Mouse (Mus musculus) ES-E14 (cell line): ENCODE measurements at regions not wholly inside any gene's neighbourhood (a gene's known extent, or its start where the extent isn't known, plus 50 kb on each side); places are given as distances from the start of the nearest gene placed in this dataset.

Source experiments
- CHD2 ChIP-seq: IDR thresholded peaks from 2 replicates; pipeline ENCODE4 v1.6.1; 2014; ENCODE audit warnings: mild to moderate bottlenecking, low read depth, low read length, inconsistent platforms
- MAFK ChIP-seq: IDR thresholded peaks from 2 replicates; pipeline ENCODE4 v1.6.1; 2014; ENCODE audit warnings: mild to moderate bottlenecking, low read depth, low read length, inconsistent platforms; ENCODE audit not compliant: insufficient read depth
- ZC3H11A ChIP-seq: IDR thresholded peaks from 2 replicates; pipeline ENCODE4 v1.6.1; 2012; ENCODE audit warnings: low read depth, mild to moderate bottlenecking, inconsistent platforms, low read length, borderline replicate concordance
- ZNF384 ChIP-seq: IDR thresholded peaks from 2 replicates; pipeline ENCODE4 v1.6.1; 2012; ENCODE audit warnings: low read depth, low read length, inconsistent platforms

DNA sequence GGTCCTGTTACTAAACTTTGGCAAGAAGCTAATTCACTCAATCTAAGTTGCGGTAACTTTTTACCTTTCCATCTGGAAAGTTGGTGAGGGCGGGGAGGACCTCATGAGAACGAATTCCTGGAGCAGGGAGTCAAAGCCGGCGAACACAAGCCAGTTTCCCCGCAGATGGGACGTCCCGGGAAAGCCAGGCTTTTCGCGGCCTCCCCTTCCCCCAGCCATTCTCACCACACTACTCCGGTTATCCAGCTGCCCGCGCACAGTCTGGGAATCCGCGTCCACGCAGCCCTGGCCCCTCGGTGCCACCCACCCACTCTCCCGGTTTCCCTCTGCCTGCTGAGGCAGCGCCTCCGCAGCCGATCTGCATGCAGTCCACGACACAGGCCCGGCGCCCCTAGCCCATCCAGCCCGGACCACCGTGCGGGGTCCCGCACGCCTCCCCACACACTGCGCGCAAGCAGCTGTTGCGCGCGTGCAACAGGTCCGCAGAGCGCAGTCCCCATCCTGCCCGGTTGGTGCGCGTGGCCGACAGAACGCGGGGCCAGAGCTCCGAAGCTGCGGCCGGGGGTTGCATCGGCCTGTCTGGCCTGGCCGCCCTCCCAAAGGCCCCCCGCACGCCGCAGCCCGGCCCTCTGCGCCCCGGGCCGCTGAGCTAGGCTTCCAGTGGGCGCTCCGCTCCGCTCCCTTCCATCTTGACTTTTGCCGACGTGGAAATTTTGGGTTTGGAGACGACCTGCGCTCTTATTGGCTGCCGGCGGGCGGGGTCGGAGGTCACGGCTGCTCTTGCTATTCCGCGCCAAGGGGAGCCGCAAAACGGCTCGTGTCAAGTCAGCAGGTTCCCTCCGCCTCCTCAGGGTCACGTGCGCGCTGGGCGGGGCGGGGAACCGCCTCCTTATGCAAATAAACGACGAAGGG lies 162.0 kb upstream of the Nfe2l3 start:
- TF ChIP-seq MAFK = peak; percentile 78; the same call in 1 of the 2 replicates
- TF ChIP-seq ZNF384 = no peak
- TF ChIP-seq CHD2 = no peak; the same call in 1 of the 2 replicates
- TF ChIP-seq ZC3H11A = no peak
